In genomic region chr11:43549701-43550100, GRCm38 (mm10) we compare ENCODE assay signal across 8 mouse cellular contexts. TPM values are rescaled to one million over a fixed set of nuclear protein-coding genes. Genes with fewer than 3 reads are reported as not detected.
DNase-seq lines count a peak whose midpoint lies in the region; ATAC-seq lines count a peak whose summit lies in the region.

No protein-coding gene starts in this region.

- peak; percentile 32 for DNase-seq in liver
- DNase-seq in liver, embryonic 11.5 days (ENCODE audit: low spot score), result no peak
- no peak for DNase-seq in embryonic facial prominence, embryonic 10.5 days (ENCODE audit: low spot score)
- peak; percentile 80 for DNase-seq in testis, postnatal 14 days (ENCODE audit: low spot score)
- no peak for DNase-seq in thymus, adult 18-20 months
- no peak for DNase-seq in forebrain, embryonic 14.5 days (ENCODE audit: low spot score)

- no peaks in the 10 kb centered on the region for H3K27me3 ChIP-seq in liver, embryonic 11.5 days (replicated peaks; ENCODE audit: control insufficient read depth, insufficient read depth, low read length)
- no peaks in the 10 kb centered on the region for H3K27me3 ChIP-seq in embryonic facial prominence, embryonic 10.5 days (replicated peaks; ENCODE audit: low read depth, poor library complexity, severe bottlenecking)
- no peaks in the 10 kb centered on the region for H3K27me3 ChIP-seq in intestine, embryonic 15.5 days (replicated peaks)
- H3K27me3 ChIP-seq in liver, embryonic 15.5 days, result no peaks in the 10 kb centered on the region
- H3K27me3 ChIP-seq in forebrain, embryonic 14.5 days (replicated peaks; ENCODE audit: control insufficient read depth, insufficient read depth, low read length), result no peaks in the 10 kb centered on the region

- H3K27ac ChIP-seq in liver, embryonic 11.5 days (ENCODE audit: low read depth, low read length), result no peak overlapping the region
- H3K27ac ChIP-seq in embryonic facial prominence, embryonic 10.5 days (replicated peaks), result peak overlapping the region; percentile 87
- peak overlapping the region; percentile 79 for H3K27ac ChIP-seq in intestine, embryonic 15.5 days
- peak overlapping the region; percentile 58 for H3K27ac ChIP-seq in liver, embryonic 15.5 days (replicated peaks)
- no peak overlapping the region for H3K27ac ChIP-seq in forebrain, embryonic 14.5 days (ENCODE audit: low read depth, low read length)

- H3K9ac ChIP-seq in liver, embryonic 11.5 days (ENCODE audit: low read depth, low read length), result no peak overlapping the region
- no peak overlapping the region for H3K9ac ChIP-seq in intestine, embryonic 15.5 days
- no peak overlapping the region for H3K9ac ChIP-seq in liver, embryonic 15.5 days
- no peak overlapping the region for H3K9ac ChIP-seq in forebrain, embryonic 14.5 days (ENCODE audit: low read length)

- no peaks in the 10 kb centered on the region for H3K9me3 ChIP-seq in liver, embryonic 11.5 days (ENCODE audit: control insufficient read depth, low read length)
- H3K9me3 ChIP-seq in embryonic facial prominence, embryonic 10.5 days, result no peaks in the 10 kb centered on the region
- no peaks in the 10 kb centered on the region for H3K9me3 ChIP-seq in intestine, embryonic 15.5 days
- H3K9me3 ChIP-seq in liver, embryonic 15.5 days (replicated peaks), result no peaks in the 10 kb centered on the region
- H3K9me3 ChIP-seq in forebrain, embryonic 14.5 days (replicated peaks; ENCODE audit: control insufficient read depth, low read length), result no peaks in the 10 kb centered on the region

- no peaks in the 10 kb centered on the region for H3K36me3 ChIP-seq in liver, embryonic 11.5 days (ENCODE audit: control insufficient read depth, insufficient read depth, low read length)
- peaks cover 42% of the 10 kb centered on the region for H3K36me3 ChIP-seq in embryonic facial prominence, embryonic 10.5 days (replicated peaks)
- H3K36me3 ChIP-seq in intestine, embryonic 15.5 days, result no peaks in the 10 kb centered on the region
- no peaks in the 10 kb centered on the region for H3K36me3 ChIP-seq in liver, embryonic 15.5 days (replicated peaks)
- no peaks in the 10 kb centered on the region for H3K36me3 ChIP-seq in forebrain, embryonic 14.5 days (ENCODE audit: control insufficient read depth, insufficient read depth, low read length)

- no peak overlapping the region for H3K4me2 ChIP-seq in liver, embryonic 11.5 days
- H3K4me2 ChIP-seq in intestine, embryonic 15.5 days (replicated peaks), result 0 out of 2 replicates have a peak overlapping the region, but pooled peaks have one; percentile 0
- no peak overlapping the region for H3K4me2 ChIP-seq in liver, embryonic 15.5 days
- H3K4me2 ChIP-seq in forebrain, embryonic 14.5 days (ENCODE audit: low read length), result no peak overlapping the region

- H3K4me3 ChIP-seq in liver, embryonic 11.5 days (ENCODE audit: low read depth, low read length), result no peak overlapping the region
- no peak overlapping the region for H3K4me3 ChIP-seq in embryonic facial prominence, embryonic 10.5 days
- no peak overlapping the region for H3K4me3 ChIP-seq in intestine, embryonic 15.5 days (replicated peaks)
- H3K4me3 ChIP-seq in liver, embryonic 15.5 days (replicated peaks), result no peak overlapping the region
- no peak overlapping the region for H3K4me3 ChIP-seq in forebrain, embryonic 14.5 days (ENCODE audit: low read depth, low read length)

- peaks cover 30% of the 10 kb centered on the region for H3K4me1 ChIP-seq in liver, embryonic 11.5 days (replicated peaks; ENCODE audit: control insufficient read depth, insufficient read depth, low read length)
- peaks cover 81% of the 10 kb centered on the region for H3K4me1 ChIP-seq in embryonic facial prominence, embryonic 10.5 days
- H3K4me1 ChIP-seq in intestine, embryonic 15.5 days (replicated peaks), result peaks cover 45% of the 10 kb centered on the region
- peaks cover 30% of the 10 kb centered on the region for H3K4me1 ChIP-seq in liver, embryonic 15.5 days (replicated peaks)
- H3K4me1 ChIP-seq in forebrain, embryonic 14.5 days (ENCODE audit: control insufficient read depth, insufficient read depth, low read length), result peaks cover 30% of the 10 kb centered on the region; the same call in 1 of the 2 replicates

- no peak for ATAC-seq in liver, embryonic 11.5 days (replicated peaks; ENCODE audit: low FRiP score)
- ATAC-seq in intestine, embryonic 15.5 days, result peak; percentile 46
- peak; percentile 53 for ATAC-seq in liver, embryonic 15.5 days (ENCODE audit: insufficient read depth)
- no peak for ATAC-seq in forebrain, embryonic 14.5 days

- 49% methylated on average over 11 of the region's 11 CpGs for WGBS in liver, embryonic 11.5 days
- WGBS in embryonic facial prominence, embryonic 10.5 days, result 32% methylated on average over 11 of the region's 11 CpGs
- 29% methylated on average over 11 of the region's 11 CpGs for WGBS in intestine, embryonic 15.5 days
- 65% methylated on average over 11 of the region's 11 CpGs for WGBS in liver, embryonic 15.5 days (ENCODE audit: insufficient replicate concordance)
- 58% methylated on average over 11 of the region's 11 CpGs for WGBS in forebrain, embryonic 14.5 days

RNA-seq across cellular contexts. Expression of gene Ccnjl, which starts 21.1 kb away (rescaled TPM):
- 11.8 and 12.7 TPM in 2 replicates for polyA plus RNA-seq in liver, embryonic 11.5 days (2014; fragmentation: Nextera tagmentation; extraction: Ambion mirVana)
- 37.8 and 39.6 TPM in 2 replicates for polyA plus RNA-seq in embryonic facial prominence, embryonic 10.5 days (2016; fragmentation: Nextera tagmentation; extraction: Ambion mirVana)
- 15.9 and 16.6 TPM in 2 replicates for polyA plus RNA-seq in intestine, embryonic 15.5 days (2015; fragmentation: Nextera tagmentation; extraction: Ambion mirVana)
- polyA plus RNA-seq in liver, embryonic 15.5 days (2015; fragmentation: Nextera tagmentation; extraction: Ambion mirVana), result 2.0 and 2.3 TPM in 2 replicates
- polyA plus RNA-seq in forebrain, embryonic 14.5 days (2014; fragmentation: Nextera tagmentation; extraction: Ambion mirVana), result 7.7 and 8.7 TPM in 2 replicates

RNA-seq across cellular contexts. Expression of gene 4933415A04Rik, which starts 37.1 kb away (rescaled TPM):
- 2.1 and 2.7 TPM in 2 replicates for polyA plus RNA-seq in liver, embryonic 11.5 days (2014; fragmentation: Nextera tagmentation; extraction: Ambion mirVana)
- 12.4 and 13.7 TPM in 2 replicates for polyA plus RNA-seq in embryonic facial prominence, embryonic 10.5 days (2016; fragmentation: Nextera tagmentation; extraction: Ambion mirVana)
- polyA plus RNA-seq in intestine, embryonic 15.5 days (2015; fragmentation: Nextera tagmentation; extraction: Ambion mirVana), result 4.4 and 5.4 TPM in 2 replicates
- polyA plus RNA-seq in liver, embryonic 15.5 days (2015; fragmentation: Nextera tagmentation; extraction: Ambion mirVana), result 0.50 and 0.51 TPM in 2 replicates
- polyA plus RNA-seq in forebrain, embryonic 14.5 days (2014; fragmentation: Nextera tagmentation; extraction: Ambion mirVana), result 1.2 and 2.0 TPM in 2 replicates

RNA-seq across cellular contexts. Expression of gene Fabp6, which starts 51.6 kb away (rescaled TPM):
- polyA plus RNA-seq in liver, embryonic 11.5 days (2014; fragmentation: Nextera tagmentation; extraction: Ambion mirVana), result not detected in 2 replicates
- polyA plus RNA-seq in embryonic facial prominence, embryonic 10.5 days (2016; fragmentation: Nextera tagmentation; extraction: Ambion mirVana), result not detected in 2 replicates
- 1.2 TPM in 2 replicates for polyA plus RNA-seq in intestine, embryonic 15.5 days (2015; fragmentation: Nextera tagmentation; extraction: Ambion mirVana)
- not detected in 2 replicates for polyA plus RNA-seq in liver, embryonic 15.5 days (2015; fragmentation: Nextera tagmentation; extraction: Ambion mirVana)
- not detected in 2 replicates for polyA plus RNA-seq in forebrain, embryonic 14.5 days (2014; fragmentation: Nextera tagmentation; extraction: Ambion mirVana)

Comparison
In these comparisons a context has a peak if more than half of its experiments do, and no peak if none do; other contexts are left out.
1. DNase-seq: peak in liver (single experiment) and testis, postnatal 14 days (single experiment); none in liver, embryonic 11.5 days (single experiment), embryonic facial prominence, embryonic 10.5 days (single experiment), thymus, adult 18-20 months (0 of 2) and forebrain, embryonic 14.5 days (single experiment).
2. ATAC-seq: peak in intestine, embryonic 15.5 days (single experiment) and liver, embryonic 15.5 days (single experiment); none in liver, embryonic 11.5 days (single experiment) and forebrain, embryonic 14.5 days (single experiment).
3. H3K27ac ChIP-seq: peak in embryonic facial prominence, embryonic 10.5 days (single experiment), intestine, embryonic 15.5 days (single experiment) and liver, embryonic 15.5 days (single experiment); none in liver, embryonic 11.5 days (single experiment) and forebrain, embryonic 14.5 days (single experiment).